Mouse (Mus musculus): ENCODE data around the gene Tnfrsf18.

The Tnfrsf18 gene

GRCm38 (mm10) chr4:156076911-156077382, 51.0 kb downstream of the Tnfrsf18 start:
- no peak for DNase-seq (ENCODE audit: low spot score in 2 of 2)

- no peak for DNase-seq (ENCODE audit: low spot score in 2 of 2)
Observed at GRCm38 (mm10) chr4:156077499-156078301, 51.7 kb downstream of the Tnfrsf18 start.

All from right cerebral cortex, adult 2 months (tissue).